Mouse (Mus musculus) olfactory bulb, adult 2 months (tissue): ENCODE results near the gene Arl5c.

Source experiments
- CTCF ChIP-seq: fragments of 200-500 bp; IDR thresholded peaks from 2 replicates; pipeline ENCODE4 v1.5.1; 2012; ENCODE audit warnings: low read depth, mild to moderate bottlenecking, low read length, moderate library complexity; ENCODE audit not compliant: insufficient read depth
- POLR2A ChIP-seq: fragments of 200-500 bp; IDR thresholded peaks from 2 replicates; pipeline ENCODE4 v1.6.1; 2012; ENCODE audit warnings: mild to moderate bottlenecking, low read depth, low read length, moderate library complexity; ENCODE audit not compliant: insufficient read depth

GRCm38 (mm10) chr11:97942420-97943111 is 53.4 kb downstream of the Arl5c start:
- TF ChIP-seq POLR2A (no peak), CTCF (no peak)
